Mouse (Mus musculus): Measurements from ENCODE around the gene Zmynd10.

DNA sequence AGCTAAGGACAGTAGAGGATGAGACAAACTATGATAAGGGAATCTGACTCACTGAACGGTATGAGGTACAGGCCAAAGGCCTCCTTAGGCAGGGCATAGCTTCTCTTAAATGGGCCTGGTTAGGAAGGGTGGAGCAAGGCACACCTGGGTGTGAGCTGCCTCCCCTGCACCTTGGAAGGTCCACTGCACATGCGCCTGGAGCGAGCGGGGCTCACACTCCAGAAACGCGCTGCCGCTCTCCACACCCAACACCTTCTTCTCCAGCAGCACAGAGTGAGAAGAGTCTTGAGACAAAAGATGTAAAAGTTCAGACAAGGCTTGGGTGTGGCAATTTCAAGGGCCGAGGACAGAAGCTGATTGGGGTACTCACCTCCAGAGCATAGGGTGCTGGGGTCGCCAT lies 52.3 kb downstream of the Zmynd10 start:
- TF ChIP-seq POLR2A (IDR thresholded peaks at IDR 0.05; ENCODE audit: low read depth, low read length) (no peak), CTCF (conservative IDR thresholded peaks at IDR 0.05; ENCODE audit: insufficient read depth, insufficient read length, low read depth, low read length) (no peak)
